8 mouse cellular contexts compared by ENCODE assay signal in genomic region chr17:46110402-46111289, GRCm38 (mm10). TPM values are rescaled to one million over a fixed set of nuclear protein-coding genes. Genes with fewer than 3 reads are reported as not detected.
A peak's percentile ranks its signal among the peaks of the same experiment; 100 is the strongest.
DNase-seq lines count a peak whose midpoint lies in the region; ATAC-seq and TF ChIP-seq lines count a peak whose summit lies in the region.

Mrps18a (plus strand) TSS chr17:46110986.

- H3K27ac ChIP-seq in heart, embryonic 11.5 days (ENCODE audit: low read depth, low read length) = peak within 1 kb of the TSS; percentile 82
- H3K27ac ChIP-seq in kidney, postnatal 0 days = peak within 1 kb of the TSS; percentile 51; the same call in 1 of the 2 replicates
- H3K27ac ChIP-seq in liver, embryonic 11.5 days (ENCODE audit: low read depth, low read length) = peak within 1 kb of the TSS; percentile 69
- H3K27ac ChIP-seq in stomach, embryonic 14.5 days (ENCODE audit: low read length) = peak within 1 kb of the TSS; percentile 6; the same call in 1 of the 2 replicates

- no peak for TF ChIP-seq CTCF in kidney, postnatal 0 days (IDR thresholded peaks at IDR 0.05; ENCODE audit: low read depth)

- H3K9ac ChIP-seq in heart, embryonic 11.5 days (ENCODE audit: low read depth, low read length) = peak within 1 kb of the TSS; percentile 89
- H3K9ac ChIP-seq in kidney, postnatal 0 days (ENCODE audit: low read depth, low read length) = peak within 1 kb of the TSS; percentile 81
- peak within 1 kb of the TSS; percentile 84 for H3K9ac ChIP-seq in liver, embryonic 11.5 days (ENCODE audit: low read depth, low read length)
- H3K9ac ChIP-seq in stomach, embryonic 14.5 days (replicated peaks; ENCODE audit: low read depth, low read length) = peak within 1 kb of the TSS; percentile 58

- no peaks in the 10 kb centered on the region for H3K9me3 ChIP-seq in heart, embryonic 11.5 days (replicated peaks; ENCODE audit: control insufficient read depth, low read length)
- H3K9me3 ChIP-seq in kidney, postnatal 0 days (replicated peaks; ENCODE audit: low read length) = no peaks in the 10 kb centered on the region
- no peaks in the 10 kb centered on the region for H3K9me3 ChIP-seq in liver, embryonic 11.5 days (ENCODE audit: control insufficient read depth, low read length)
- H3K9me3 ChIP-seq in stomach, embryonic 14.5 days (ENCODE audit: control insufficient read depth, low read depth, low read length) = no peaks in the 10 kb centered on the region

- H3K36me3 ChIP-seq in heart, embryonic 11.5 days (ENCODE audit: control insufficient read depth, insufficient read depth, low read length) = no peaks in the 10 kb centered on the region
- no peaks in the 10 kb centered on the region for H3K36me3 ChIP-seq in kidney, postnatal 0 days (ENCODE audit: insufficient read depth, low read length)
- H3K36me3 ChIP-seq in liver, embryonic 11.5 days (ENCODE audit: control insufficient read depth, insufficient read depth, low read length) = no peaks in the 10 kb centered on the region
- H3K36me3 ChIP-seq in stomach, embryonic 14.5 days (ENCODE audit: control insufficient read depth, insufficient read depth, low read length) = no peaks in the 10 kb centered on the region

- H3K4me2 ChIP-seq in heart, embryonic 11.5 days = peak within 1 kb of the TSS; percentile 92
- peak within 1 kb of the TSS; percentile 91 for H3K4me2 ChIP-seq in kidney, postnatal 0 days (ENCODE audit: low read length)
- H3K4me2 ChIP-seq in liver, embryonic 11.5 days = peak within 1 kb of the TSS; percentile 94
- H3K4me2 ChIP-seq in stomach, embryonic 14.5 days (replicated peaks; ENCODE audit: low read depth, low read length) = peak within 1 kb of the TSS; percentile 78

- 6% methylated on average over 38 of the region's 38 CpGs for WGBS in heart, embryonic 11.5 days (ENCODE audit: insufficient replicate concordance)
- WGBS in kidney, postnatal 0 days = 6% methylated on average over 36 of the region's 38 CpGs
- 6% methylated on average over 38 of the region's 38 CpGs for WGBS in liver, embryonic 11.5 days
- WGBS in stomach, embryonic 14.5 days = 5% methylated on average over 38 of the region's 38 CpGs

- H3K4me1 ChIP-seq in heart, embryonic 11.5 days (ENCODE audit: control insufficient read depth, insufficient read depth, low read length) = peaks cover 8% of the 10 kb centered on the region; the same call in 1 of the 2 replicates
- peaks cover 9% of the 10 kb centered on the region for H3K4me1 ChIP-seq in kidney, postnatal 0 days (replicated peaks; ENCODE audit: insufficient read depth, low read length)
- H3K4me1 ChIP-seq in liver, embryonic 11.5 days (replicated peaks; ENCODE audit: control insufficient read depth, insufficient read depth, low read length) = no peaks in the 10 kb centered on the region; the same call in 1 of the 2 replicates
- peaks cover 8% of the 10 kb centered on the region; the same call in 1 of the 2 replicates for H3K4me1 ChIP-seq in stomach, embryonic 14.5 days (ENCODE audit: control insufficient read depth, insufficient read depth, low read length)

- H3K27me3 ChIP-seq in heart, embryonic 11.5 days (ENCODE audit: control insufficient read depth, insufficient read depth, low read length) = peaks cover 3% of the 10 kb centered on the region; the same call in 1 of the 2 replicates
- H3K27me3 ChIP-seq in kidney, postnatal 0 days (ENCODE audit: insufficient read depth, low read length) = no peaks in the 10 kb centered on the region
- no peaks in the 10 kb centered on the region; the same call in 1 of the 2 replicates for H3K27me3 ChIP-seq in liver, embryonic 11.5 days (replicated peaks; ENCODE audit: control insufficient read depth, insufficient read depth, low read length)
- no peaks in the 10 kb centered on the region for H3K27me3 ChIP-seq in stomach, embryonic 14.5 days (ENCODE audit: control insufficient read depth, insufficient read depth, low read length)

- DNase-seq in B cell, adult 2 months = peak; percentile 88
- DNase-seq in brain, adult 2 months (ENCODE audit: low read depth, low spot score) = peak; percentile 95
- DNase-seq in kidney, postnatal 0 days (ENCODE audit: low spot score) = peak; percentile 95
- peak; percentile 84 for DNase-seq in liver, embryonic 11.5 days (ENCODE audit: low spot score)
- peak; percentile 85 for DNase-seq in naive thymus-derived CD4-positive, alpha-beta T cell, adult 2 months (ENCODE audit: low read depth)

- ATAC-seq in erythroblast, adult 5-6 weeks (replicated peaks; ENCODE audit: low FRiP score, poor library complexity, severe bottlenecking) = peak; percentile 99
- ATAC-seq in heart, embryonic 11.5 days (replicated peaks; ENCODE audit: insufficient number of reproducible peaks, low FRiP score, low TSS enrichment) = peak; percentile 81; the same call in 1 of the 2 replicates
- ATAC-seq in kidney, postnatal 0 days (replicated peaks; ENCODE audit: low FRiP score, low read depth) = peak; percentile 91
- ATAC-seq in liver, embryonic 11.5 days (replicated peaks; ENCODE audit: low FRiP score) = peak; percentile 93
- ATAC-seq in stomach, embryonic 14.5 days (ENCODE audit: insufficient number of reproducible peaks, insufficient read depth, low FRiP score, low read depth) = peak; percentile 86

- peak within 1 kb of the TSS; percentile 95 for H3K4me3 ChIP-seq in heart, embryonic 11.5 days (ENCODE audit: low read depth, low read length)
- peak within 1 kb of the TSS; percentile 70 for H3K4me3 ChIP-seq in kidney, postnatal 0 days (replicated peaks; ENCODE audit: low read depth, low read length)
- H3K4me3 ChIP-seq in liver, embryonic 11.5 days (ENCODE audit: low read depth, low read length) = peak within 1 kb of the TSS; percentile 95
- H3K4me3 ChIP-seq in stomach, embryonic 14.5 days (ENCODE audit: low read depth, low read length) = peak within 1 kb of the TSS; percentile 71

RNA-seq across cellular contexts. Expression of gene Mrps18a, which starts in this region (rescaled TPM):
- 8.6 and 20.9 TPM in 2 replicates for total RNA-seq in erythroblast, adult 5-6 weeks (2015; ENCODE audit: low replicate concordance)
- total RNA-seq in erythroblast, adult 5-6 weeks (2017; ENCODE audit: low replicate concordance) = 3.6 and 21.0 TPM in 2 replicates
- 118 and 123 TPM in 2 replicates for polyA plus RNA-seq in heart, embryonic 11.5 days (2014; fragmentation: Nextera tagmentation; extraction: Ambion mirVana)
- 171 and 188 TPM in 2 replicates for polyA plus RNA-seq in kidney, postnatal 0 days (2015; fragmentation: Nextera tagmentation; extraction: Ambion mirVana)
- polyA plus RNA-seq in liver, embryonic 11.5 days (2014; fragmentation: Nextera tagmentation; extraction: Ambion mirVana) = 141 and 143 TPM in 2 replicates
- 132 and 141 TPM in 2 replicates for polyA plus RNA-seq in stomach, embryonic 14.5 days (2014; fragmentation: Nextera tagmentation; extraction: Ambion mirVana)

Comparison
In these comparisons a context has a peak if more than half of its experiments do, and no peak if none do; other contexts are left out.
1. Peak in every context shown above with its lines: DNase-seq, ATAC-seq, H3K4me3 ChIP-seq and H3K27ac ChIP-seq.
2. H3K27ac ChIP-seq: peak in every context shown above with its lines; median percentile 82 in heart, embryonic 11.5 days; 69 in liver, embryonic 11.5 days; 51 in kidney, postnatal 0 days; 6 in stomach, embryonic 14.5 days.